Mouse (Mus musculus) left cerebral cortex, adult 8-10 months (tissue): Measurements from ENCODE around the gene Thsd4. TPM values are rescaled to one million over a fixed set of nuclear protein-coding genes. Genes with fewer than 3 reads are reported as not detected.

Experiments used
- DNase-seq, 2 experiments: peaks; one replicate each; pipeline ENCODE4 v3.0.0; 2022; ENCODE audit warnings: low spot score in 2 of 2
- total RNA-seq, 4 experiments: library from RNA; stranded (reverse); gene quantifications; 2 replicates each; pipeline ENCODE4 v1.2.4; 2022

Thsd4 gene
- total RNA-seq, 4 experiments from 2014 or later, result 5.3 to 6.3 (median 5.9) TPM

- DNase-seq, result no peak
Measured at GRCm38 (mm10) chr9:60224039-60224695, 297.7 kb downstream of the Thsd4 start.

DNA sequence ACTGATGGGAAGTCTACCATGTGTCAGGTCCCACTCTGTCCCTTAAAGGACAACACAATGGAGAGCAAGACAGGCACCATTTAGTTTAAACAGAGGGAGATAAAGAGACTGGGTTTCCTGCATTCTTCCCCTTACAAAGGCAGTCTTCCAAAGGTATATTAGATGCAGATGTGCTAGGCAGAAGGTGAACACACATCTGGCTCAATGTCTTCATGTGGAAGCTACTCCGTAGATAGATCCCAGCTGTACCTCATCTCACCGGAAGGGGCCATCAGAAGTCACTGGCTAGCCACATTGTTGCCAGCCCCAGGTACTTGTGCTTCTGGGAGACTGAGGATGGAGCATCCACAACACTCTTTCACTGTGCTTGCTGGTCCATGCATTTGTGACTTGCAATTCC lies 301.4 kb downstream of the Thsd4 start:
- no peak for DNase-seq

DNA sequence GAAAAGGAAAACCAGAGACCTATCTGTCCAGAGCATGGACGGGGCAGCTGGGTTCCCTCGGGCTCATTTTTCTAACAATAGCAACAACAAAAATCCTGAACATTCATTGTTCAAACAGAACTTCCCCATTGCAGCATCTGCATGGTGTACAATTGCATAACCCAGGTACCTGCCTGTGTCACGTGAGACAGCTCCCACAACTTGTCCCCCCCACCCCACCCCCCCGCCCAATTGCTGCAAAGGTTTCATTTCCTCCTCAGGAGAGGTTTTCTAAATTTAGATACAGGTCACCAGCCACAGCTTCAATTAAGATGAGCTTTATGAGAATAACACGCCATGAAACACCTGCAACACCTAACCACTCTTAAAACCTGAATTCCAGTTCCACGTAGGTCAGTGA lies 303.4 kb downstream of the Thsd4 start:
- no peak for DNase-seq

GRCm38 (mm10) chr9:60216029-60216428 lies 305.8 kb downstream of the Thsd4 start:
- no peak for DNase-seq

- no peak for DNase-seq
Measured at GRCm38 (mm10) chr9:60213111-60213510, 308.7 kb downstream of the Thsd4 start.

GRCm38 (mm10) chr9:60208843-60209242 lies 313.0 kb downstream of the Thsd4 start:
- no peak for DNase-seq

- no peak for DNase-seq
Measured at GRCm38 (mm10) chr9:60203141-60203540, 318.7 kb downstream of the Thsd4 start.

- no peak for DNase-seq
Measured at GRCm38 (mm10) chr9:60200436-60200835, 321.4 kb downstream of the Thsd4 start.

DNA sequence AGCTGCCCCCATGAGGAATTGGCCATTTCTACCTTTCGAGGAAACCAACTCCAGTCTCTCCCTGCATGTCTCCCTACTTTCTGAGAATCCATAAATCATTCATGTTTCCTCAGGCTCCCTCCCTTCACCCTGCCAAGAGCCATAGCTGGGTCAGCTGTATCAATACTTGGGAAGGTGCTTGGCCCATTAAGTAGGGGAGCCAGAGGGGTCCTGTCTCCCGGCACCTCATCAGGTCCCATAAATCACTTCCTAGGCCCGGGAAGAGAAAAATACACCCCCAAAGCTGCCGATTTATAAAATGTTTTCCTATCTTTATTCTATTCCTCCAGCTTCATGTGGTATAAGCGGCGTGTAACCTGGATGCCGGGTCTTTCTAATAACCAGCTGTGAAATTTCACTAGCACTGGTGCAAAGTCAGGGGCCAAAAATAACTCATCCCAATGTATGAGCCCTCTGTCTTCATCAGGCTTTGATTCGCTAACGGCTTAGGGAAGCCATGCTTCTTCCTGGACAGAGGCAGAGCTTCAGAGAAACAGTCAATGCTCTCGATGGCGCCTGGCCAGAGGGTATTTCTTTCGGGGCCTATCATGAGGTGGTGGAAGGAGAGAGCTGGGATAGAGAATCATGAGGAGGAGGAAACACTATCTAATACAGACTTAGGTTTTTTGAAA lies 323.2 kb downstream of the Thsd4 start:
- no peak for DNase-seq

DNA sequence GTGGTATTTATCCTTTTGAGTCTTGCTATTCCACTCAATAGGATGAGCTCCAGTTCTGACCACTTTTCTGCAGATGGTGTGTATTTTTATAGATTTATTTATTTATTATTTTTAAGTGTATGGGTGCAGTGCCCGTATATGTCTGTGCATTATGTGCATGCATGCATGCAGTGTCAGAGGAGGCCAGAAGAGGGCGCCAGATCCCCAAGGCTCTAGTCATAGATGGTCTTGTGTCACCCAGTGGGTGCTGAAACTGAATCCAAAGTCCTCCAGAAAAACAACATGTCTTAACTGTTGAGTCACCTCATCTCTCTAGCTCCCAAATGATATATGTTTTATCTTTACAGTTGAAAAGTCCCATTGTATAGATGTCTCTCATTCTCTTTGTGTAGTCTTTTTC lies 326.3 kb downstream of the Thsd4 start:
- no peak for DNase-seq

DNA sequence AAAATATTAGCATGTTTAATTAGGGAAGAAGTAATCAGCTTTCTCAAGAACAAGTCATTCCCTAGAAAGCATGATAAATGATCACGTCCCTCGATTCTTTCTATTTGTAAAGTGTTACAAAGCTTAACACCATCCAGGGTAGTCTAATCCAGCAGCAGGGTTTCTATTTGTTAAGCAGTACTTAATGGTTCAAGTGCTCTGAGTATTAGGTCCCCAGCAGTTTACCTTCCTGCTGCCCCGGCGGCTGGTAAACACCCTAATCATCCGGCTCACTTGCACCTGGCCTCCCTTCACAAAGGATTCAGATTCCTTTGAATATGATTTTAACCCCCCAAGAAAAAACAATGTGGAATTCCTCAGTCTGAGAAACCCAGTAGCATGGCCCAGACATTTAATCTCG lies 326.9 kb downstream of the Thsd4 start:
- DNase-seq, result no peak

DNA sequence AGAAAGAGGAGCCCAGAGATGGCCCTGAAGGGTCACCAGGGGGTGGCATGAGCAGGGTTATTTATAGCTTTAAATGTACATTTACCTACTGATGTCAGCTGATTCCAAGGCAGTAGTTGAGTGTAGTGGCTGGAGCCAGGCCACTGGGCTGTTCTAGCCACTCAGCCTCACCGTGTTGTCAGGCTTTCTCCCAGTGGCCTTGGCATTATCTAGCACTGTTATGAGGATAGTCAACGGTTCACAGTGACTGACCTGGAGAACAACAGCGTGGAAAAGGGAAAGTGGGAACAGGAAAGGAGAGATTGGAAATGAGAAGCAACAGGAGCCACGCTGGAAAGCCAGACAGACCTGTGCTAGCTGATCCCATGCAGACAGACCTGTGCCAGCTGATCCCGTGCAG lies 329.5 kb downstream of the Thsd4 start:
- DNase-seq, result no peak

DNA sequence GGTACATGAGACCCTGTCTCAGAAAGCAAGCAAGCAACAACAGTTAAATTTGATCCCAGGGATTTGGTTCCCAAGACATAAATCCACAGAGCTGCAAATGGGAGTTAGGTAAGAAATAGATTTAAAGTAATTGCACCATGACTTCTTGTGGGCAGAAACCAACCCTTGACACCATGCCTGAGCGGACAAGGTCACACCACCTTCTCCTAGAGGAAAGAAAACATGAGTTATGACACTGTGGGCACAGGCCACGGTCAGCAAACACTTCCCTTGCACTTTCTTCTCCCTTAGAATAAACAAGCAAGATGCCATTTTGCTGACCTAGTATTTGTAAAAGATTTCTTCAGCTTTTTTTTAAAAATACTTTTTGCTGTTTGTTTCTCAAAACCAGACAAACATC lies 334.4 kb downstream of the Thsd4 start:
- no peak for DNase-seq

DNA sequence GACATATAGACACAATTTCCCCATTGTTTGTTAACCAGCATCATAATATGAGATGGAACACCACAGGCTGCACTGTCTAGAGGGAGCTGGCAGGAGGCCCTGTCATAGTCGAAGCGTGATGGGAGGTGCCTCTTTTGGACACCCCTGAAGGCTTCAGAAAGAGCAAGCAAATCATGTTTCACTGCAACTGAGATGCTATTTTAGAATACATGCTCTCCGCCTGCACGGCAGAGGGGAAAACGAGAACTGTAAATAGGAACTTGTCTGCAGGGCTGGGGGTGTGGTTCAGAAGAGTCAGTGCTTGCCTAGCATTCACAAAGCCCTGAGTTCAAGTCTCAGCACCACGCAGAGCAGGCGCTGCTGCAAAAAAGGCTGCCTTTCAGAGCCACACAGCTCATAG lies 334.9 kb downstream of the Thsd4 start:
- no peak for DNase-seq

DNA sequence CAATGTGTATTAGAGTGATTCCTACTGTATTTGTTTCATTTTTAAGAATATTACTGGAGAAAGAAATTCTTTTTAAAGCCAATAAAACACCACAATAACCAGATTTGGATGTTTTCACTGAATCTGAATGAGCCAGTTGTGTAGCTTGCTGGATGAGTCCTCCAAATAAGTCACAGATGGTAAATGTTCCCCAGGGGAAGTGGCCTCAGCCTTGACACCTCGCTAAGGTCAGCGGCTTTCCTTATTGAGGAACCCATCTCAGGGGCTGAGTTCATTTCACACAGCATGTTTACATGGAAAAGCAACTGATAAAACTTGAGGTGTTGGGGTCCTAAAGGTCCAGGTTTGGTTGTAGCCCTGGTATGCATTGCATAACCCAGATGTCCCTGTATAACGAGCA lies 337.8 kb downstream of the Thsd4 start:
- DNase-seq, result no peak

- DNase-seq, result no peak
Measured at GRCm38 (mm10) chr9:60182371-60182770, 339.5 kb downstream of the Thsd4 start.

DNA sequence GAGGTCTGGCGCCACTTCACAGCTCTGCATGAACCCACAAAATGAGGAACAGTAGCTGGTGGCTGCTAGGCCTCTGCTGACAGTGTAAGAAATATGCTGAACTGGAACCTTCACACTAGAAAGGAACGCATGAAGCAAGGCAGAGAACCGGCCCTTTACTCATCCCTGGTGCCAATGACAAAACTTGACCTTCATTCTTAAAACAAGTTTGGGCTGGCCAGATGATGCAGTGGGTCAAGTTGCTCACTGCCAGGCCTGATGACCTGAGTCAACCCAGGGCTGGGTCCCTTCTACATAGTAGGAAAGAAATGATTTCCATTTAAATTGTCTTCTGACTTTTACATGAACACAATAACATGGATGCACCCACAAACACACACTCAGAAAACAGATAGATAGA lies 340.9 kb downstream of the Thsd4 start:
- no peak for DNase-seq

DNA sequence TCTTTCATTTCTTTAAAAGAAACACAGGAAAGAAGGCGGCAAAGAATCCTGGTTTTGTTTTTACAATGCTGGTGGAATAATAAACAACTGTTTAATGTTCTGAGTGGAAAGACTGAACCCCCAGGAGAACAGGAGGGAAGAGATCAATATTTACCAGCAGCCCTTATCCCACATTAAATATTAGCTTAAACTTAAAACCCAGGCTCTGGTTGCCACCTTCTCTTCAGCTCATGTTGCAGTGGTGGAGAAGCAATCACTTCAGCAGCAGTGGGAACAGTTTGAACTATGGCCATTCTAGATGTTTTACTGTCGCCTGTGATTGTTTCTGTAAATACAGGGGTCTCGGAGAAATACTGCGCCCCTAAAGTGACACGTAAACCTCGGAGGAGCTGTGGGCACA lies 341.7 kb downstream of the Thsd4 start:
- no peak for DNase-seq

DNA sequence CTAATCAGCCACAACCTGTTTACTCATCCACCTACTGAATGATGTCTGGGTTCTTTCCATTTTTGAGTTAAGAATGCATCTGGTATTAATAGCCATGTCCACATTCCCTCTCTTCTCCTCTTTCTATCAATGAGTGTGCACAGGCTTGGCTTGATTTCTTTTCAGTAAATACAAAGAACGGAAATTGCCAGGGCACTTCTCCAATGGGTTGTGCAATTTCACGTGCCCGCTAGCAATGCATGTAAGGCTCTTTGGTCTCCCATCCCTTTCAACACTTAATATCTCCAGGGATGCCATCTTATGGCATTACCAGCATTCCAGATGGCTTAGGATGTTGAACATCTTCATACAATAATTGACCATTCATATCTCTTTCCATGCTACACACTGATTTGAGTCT lies 345.5 kb downstream of the Thsd4 start:
- DNase-seq, result no peak

- peak in 1 of 2 experiments; percentile 20 for DNase-seq
Measured at GRCm38 (mm10) chr9:60172459-60173060, 349.3 kb downstream of the Thsd4 start.

GRCm38 (mm10) chr9:60166990-60167389 lies 354.9 kb downstream of the Thsd4 start:
- DNase-seq, result peak in 1 of 2 experiments; percentile 13

DNA sequence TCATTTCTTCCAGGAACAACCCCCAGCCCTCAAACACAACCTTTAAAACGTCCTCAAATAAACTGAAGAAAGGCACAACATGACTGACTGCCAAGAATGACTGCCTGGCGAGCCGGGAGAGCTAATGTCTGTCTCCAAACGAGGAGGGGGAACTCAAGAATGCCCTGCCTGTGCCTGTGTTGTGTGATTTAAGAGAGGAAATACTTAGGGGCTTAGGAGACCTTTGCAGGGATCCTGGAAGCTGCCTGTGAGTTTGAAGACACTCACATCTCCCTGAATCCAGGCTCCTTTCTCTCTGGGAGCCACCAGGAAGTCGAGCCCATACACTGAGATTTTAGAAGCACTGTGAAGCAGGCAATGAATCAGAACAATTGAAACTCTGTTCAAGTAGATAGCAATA lies 361.0 kb downstream of the Thsd4 start:
- DNase-seq, result no peak

GRCm38 (mm10) chr9:60160194-60160593 lies 361.7 kb downstream of the Thsd4 start:
- no peak for DNase-seq
